ENCODE assay signal across 9 mouse cellular contexts in genomic region chr12:29290591-29291351, GRCm38 (mm10).
A peak's percentile ranks its signal among the peaks of the same experiment; 100 is the strongest.
DNase-seq lines count a peak whose midpoint lies in the region; ATAC-seq and TF ChIP-seq lines count a peak whose summit lies in the region.
"Had no signal": no experiment of that assay in that cellular context is flagged by ENCODE, and none has a peak within 500 bp of the region (broad histone marks: within the 10 kb centered on the region; RNA-seq: fewer than 3 reads in every experiment).

No protein-coding gene starts in this region.

- TF ChIP-seq CTCF in brain, embryonic 14.5 days (IDR thresholded peaks at IDR 0.05; ENCODE audit: borderline replicate concordance, extremely low read depth, insufficient read depth, insufficient read length), result no peak
- peak; percentile 18; the same call in 1 of the 2 replicates for TF ChIP-seq CTCF in kidney, postnatal 0 days (IDR thresholded peaks at IDR 0.05; ENCODE audit: low read depth)
- no peak for TF ChIP-seq CTCF in liver, adult 2 months (IDR thresholded peaks at IDR 0.05; ENCODE audit: low read depth, low read length)

- H3K4me1 ChIP-seq in heart, embryonic 13.5 days, result peaks cover 13% of the 10 kb centered on the region
- H3K4me1 ChIP-seq in kidney, postnatal 0 days (replicated peaks; ENCODE audit: insufficient read depth, low read length), result 0 out of 2 replicates have a peak, but pooled peaks cover 5% of the 10 kb centered on the region
- peaks cover 3% of the 10 kb centered on the region; the same call in 1 of the 2 replicates for H3K4me1 ChIP-seq in liver, adult 2 months (ENCODE audit: control insufficient read depth, insufficient read depth, low read length)

- peak overlapping the region; percentile 66 for H3K4me2 ChIP-seq in heart, embryonic 13.5 days
- peak overlapping the region; percentile 52 for H3K4me2 ChIP-seq in kidney, postnatal 0 days (ENCODE audit: low read length)

- no peaks in the 10 kb centered on the region for H3K36me3 ChIP-seq in heart, embryonic 13.5 days
- H3K36me3 ChIP-seq in kidney, postnatal 0 days (ENCODE audit: insufficient read depth, low read length), result no peaks in the 10 kb centered on the region
- H3K36me3 ChIP-seq in liver, adult 2 months (ENCODE audit: control insufficient read depth, insufficient read depth, low read length), result no peaks in the 10 kb centered on the region
- H3K36me3 ChIP-seq: G1E had no signal

- no peaks in the 10 kb centered on the region for H3K79me2 ChIP-seq in liver, adult 2 months (ENCODE audit: control insufficient read depth, insufficient read depth, low read length)

- peak overlapping the region; percentile 79 for H3K9ac ChIP-seq in heart, embryonic 13.5 days
- H3K9ac ChIP-seq in kidney, postnatal 0 days (ENCODE audit: low read depth, low read length), result peak overlapping the region; percentile 55
- peak overlapping the region; percentile 20; the same call in 1 of the 2 replicates for H3K9ac ChIP-seq in liver, adult 2 months (ENCODE audit: low read depth, low read length)

- peak overlapping the region; percentile 70 for H3K27ac ChIP-seq in heart, embryonic 13.5 days (replicated peaks)
- H3K27ac ChIP-seq in kidney, postnatal 0 days, result peak overlapping the region; percentile 79
- H3K27ac ChIP-seq in liver, adult 2 months (replicated peaks; ENCODE audit: insufficient read depth, low read depth, low read length), result peak overlapping the region; percentile 42

- no peaks in the 10 kb centered on the region for H3K9me3 ChIP-seq in heart, embryonic 13.5 days
- H3K9me3 ChIP-seq in kidney, postnatal 0 days (replicated peaks; ENCODE audit: low read length), result no peaks in the 10 kb centered on the region

- H3K27me3 ChIP-seq in heart, embryonic 13.5 days (replicated peaks), result no peaks in the 10 kb centered on the region
- H3K27me3 ChIP-seq in kidney, postnatal 0 days (ENCODE audit: insufficient read depth, low read length), result no peaks in the 10 kb centered on the region
- no peaks in the 10 kb centered on the region for H3K27me3 ChIP-seq in liver, adult 2 months (ENCODE audit: control insufficient read depth, insufficient read depth, low read length)

- peak overlapping the region; percentile 46 for H3K4me3 ChIP-seq in heart, embryonic 13.5 days
- peak overlapping the region; percentile 25 for H3K4me3 ChIP-seq in kidney, postnatal 0 days (replicated peaks; ENCODE audit: low read depth, low read length)
- H3K4me3 ChIP-seq in liver, adult 2 months (ENCODE audit: insufficient read depth, low read depth, low read length), result peak overlapping the region; percentile 42

- TF ChIP-seq POLR2A in brain, embryonic 14.5 days (IDR thresholded peaks at IDR 0.05; ENCODE audit: borderline replicate concordance, extremely low read depth, insufficient read depth, insufficient read length, poor library complexity, severe bottlenecking), result peak; percentile 64; the same call in 1 of the 2 replicates
- TF ChIP-seq POLR2A in liver, adult 2 months (IDR thresholded peaks at IDR 0.05; ENCODE audit: extremely low read depth, insufficient read depth, low read length), result peak; percentile 53; the same call in 1 of the 2 replicates

- 16% methylated on average over 23 of the region's 23 CpGs for WGBS in heart, embryonic 13.5 days
- 8% methylated on average over 23 of the region's 23 CpGs for WGBS in kidney, postnatal 0 days
- WGBS in liver, adult 2 months, result 6% methylated on average over 23 of the region's 23 CpGs

- ATAC-seq in heart, embryonic 13.5 days (ENCODE audit: extremely low read depth, insufficient number of reproducible peaks, low FRiP score, low TSS enrichment), result peak; percentile 96
- ATAC-seq in kidney, postnatal 0 days (replicated peaks; ENCODE audit: low FRiP score, low read depth), result peak; percentile 99
- ATAC-seq in monocyte, adult 5-6 weeks (replicated peaks; ENCODE audit: insufficient number of reproducible peaks, low FRiP score, low TSS enrichment, poor library complexity, severe bottlenecking), result peak; percentile 95

- peak; percentile 94 for DNase-seq in A20 (ENCODE audit: low read depth, low spot score)
- DNase-seq in brain, embryonic 14.5 days (ENCODE audit: low read depth), result peak; percentile 100
- peak; percentile 92 for DNase-seq in fibroblast of lung, adult 2 months (ENCODE audit: low read depth)
- DNase-seq in kidney, postnatal 0 days (ENCODE audit: low spot score), result peak; percentile 99
- peak; percentile 97 for DNase-seq in liver, adult 2 months (ENCODE audit: extremely low read depth, low read depth, low spot score)
- peak; percentile 82 for DNase-seq in spleen, postnatal 36 days (ENCODE audit: low spot score in 2 of 2)

Comparison
In these comparisons a context has a peak if more than half of its experiments do, and no peak if none do; other contexts are left out.
1. Peak in every context shown above with its lines: DNase-seq, ATAC-seq, H3K4me3 ChIP-seq and H3K27ac ChIP-seq.
2. H3K9ac ChIP-seq: peak in every context shown above with its lines; median percentile 79 in heart, embryonic 13.5 days; 55 in kidney, postnatal 0 days; 20 in liver, adult 2 months.